Mouse (Mus musculus) testis, adult 10 weeks (tissue): ENCODE data around the gene Pgs1. TPM values are rescaled to one million over a fixed set of nuclear protein-coding genes. Genes with fewer than 3 reads are reported as not detected.

ENCODE experiments used
- polyA plus RNA-seq: library from polyadenylated mRNA; stranded (reverse); fragments of 350-450 nt; fragmentation: Illumina TruSeq; extraction: RNeasy Lipid Tissue Mini Kit (QIAGEN cat#74804); gene quantifications from one replicate; pipeline ENCODE4 v1.2.3, GENCODE M21; 2014; ENCODE audit warnings: low read depth, low replicate concordance

Pgs1 gene
- polyA plus RNA-seq, result 6.1 TPM

DNA sequence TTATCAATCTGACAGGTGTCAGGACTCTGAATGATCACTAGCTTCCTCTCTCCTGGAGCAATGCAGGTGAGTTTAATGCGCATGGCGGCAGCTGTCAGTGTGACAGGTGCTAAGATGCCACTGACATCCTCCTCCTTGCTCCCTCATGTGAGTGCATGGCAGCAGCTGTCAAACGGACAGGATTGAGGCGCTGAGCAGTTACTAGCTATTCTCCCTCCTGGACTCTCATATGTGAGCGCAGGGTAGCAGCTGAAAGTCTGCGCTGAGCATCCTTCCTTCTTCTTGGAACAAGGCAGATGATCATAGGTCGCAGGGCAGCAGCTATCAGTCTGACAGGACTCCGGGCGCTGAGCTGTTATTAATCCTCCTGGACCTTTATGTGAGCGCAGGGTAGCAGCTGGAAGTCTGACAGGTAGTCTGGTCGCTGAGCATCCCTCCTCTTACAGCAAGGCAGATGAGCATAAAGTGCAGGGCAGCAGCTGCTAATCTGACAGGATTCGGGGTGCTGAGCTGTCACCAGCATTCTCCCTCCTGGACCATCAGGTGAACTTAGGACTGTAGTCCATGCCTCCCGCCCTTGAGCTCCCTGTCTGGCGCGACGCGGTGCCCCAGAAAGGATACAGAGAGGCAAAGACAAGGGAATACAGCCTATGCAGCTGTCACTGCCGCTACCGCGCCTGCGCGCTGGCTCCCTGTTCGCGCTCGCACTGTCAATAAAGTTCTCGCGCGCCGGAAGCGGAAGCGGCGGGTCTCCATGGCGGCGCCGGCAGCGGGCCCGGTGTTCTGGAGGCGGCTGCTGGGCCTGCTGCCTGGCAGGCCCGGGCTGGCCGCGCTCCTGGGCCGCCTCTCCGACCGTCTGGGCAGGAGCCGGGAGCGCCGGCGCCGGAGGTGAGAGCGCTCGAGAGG is at the start of gene Pgs1:
Gene Pgs1 (plus strand): TSS at position 167 of the 906 bp plus-strand sequence.

DNA sequence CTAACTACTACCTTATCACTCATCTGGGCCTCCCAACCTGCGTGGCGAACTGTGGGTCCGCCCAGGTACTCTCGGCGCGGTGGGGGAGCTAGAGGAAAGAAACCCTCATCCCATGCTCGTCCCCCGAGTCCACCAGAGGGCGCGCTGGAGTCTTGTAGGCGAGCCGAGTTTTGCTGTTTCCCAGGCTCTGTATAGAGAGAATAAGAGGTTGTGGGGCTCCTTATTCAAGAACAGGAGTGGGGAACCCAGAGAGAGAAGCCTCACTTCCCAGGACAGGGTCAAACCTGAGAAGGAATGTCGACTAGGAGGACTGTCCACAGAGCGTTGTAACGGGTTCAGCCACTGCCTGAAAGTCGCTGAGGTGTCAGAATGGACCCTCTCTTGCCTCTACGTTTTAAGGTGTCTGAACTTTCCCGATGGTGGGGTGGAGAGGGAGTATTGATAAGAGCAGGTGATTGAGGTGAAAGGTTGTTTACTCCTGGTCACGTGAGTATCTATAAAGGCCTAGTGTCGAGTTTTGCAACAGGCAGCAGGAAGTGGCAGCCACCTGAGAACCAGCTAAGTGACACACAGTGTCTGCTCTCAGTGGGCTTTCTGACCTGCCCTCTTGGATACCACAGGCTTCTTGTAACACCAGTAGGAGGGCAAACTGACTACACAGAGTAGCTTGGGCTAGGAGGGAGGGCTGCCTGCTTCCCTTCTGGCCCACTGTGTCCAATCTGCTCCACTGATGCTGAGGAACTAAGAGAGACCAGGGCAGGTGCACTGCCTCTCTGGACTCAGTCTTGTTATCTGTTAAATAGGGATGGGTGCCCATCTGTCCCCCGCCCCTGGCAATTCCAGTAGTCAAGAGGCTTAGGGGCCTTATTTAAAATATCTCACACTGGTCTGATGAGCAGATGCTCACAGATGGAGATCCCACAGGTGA is 15.9 kb upstream of the Pgs1 start, which contains the start of gene Socs3:
Gene Socs3 (minus strand): TSS at position 103 of the 928 bp plus-strand sequence.

Other genes with a start within 250 kb of the Pgs1 start
- gene Tmc8, start 204.2 kb upstream of the Pgs1 start, polyA plus RNA-seq, result 0.07 TPM
- 0.45 TPM for gene Tmc6, start 204.1 kb upstream of the Pgs1 start, polyA plus RNA-seq
- not detected for gene 6030468B19Rik, start 188.6 kb upstream of the Pgs1 start, polyA plus RNA-seq
- 2.1 TPM for gene Gm20708, start 176.6 kb upstream of the Pgs1 start, polyA plus RNA-seq
- 2.2 TPM for gene Syngr2, start 176.6 kb upstream of the Pgs1 start, polyA plus RNA-seq
- gene Afmid, start 160.4 kb upstream of the Pgs1 start, polyA plus RNA-seq, result 0.91 TPM
- gene Tk1, start 160.2 kb upstream of the Pgs1 start, polyA plus RNA-seq, result 0.32 TPM
- gene Birc5, start 137.0 kb upstream of the Pgs1 start, polyA plus RNA-seq, result 93.7 TPM
- gene Tmem235, start 125.5 kb upstream of the Pgs1 start, polyA plus RNA-seq, result not detected
- gene Tha1, start 112.8 kb upstream of the Pgs1 start, polyA plus RNA-seq, result not detected
- gene Socs3, start 16.2 kb upstream of the Pgs1 start, polyA plus RNA-seq, result 0.10 TPM
- gene Dnah17, start 144.3 kb downstream of the Pgs1 start, polyA plus RNA-seq, result 9.5 TPM